Mouse (Mus musculus): ENCODE measurements around the gene Trim68. TPM values are rescaled to one million over a fixed set of nuclear protein-coding genes. Genes with fewer than 3 reads are reported as not detected.
"Not testable (repeated sequence)": the region's sequence is repeated elsewhere in the genome, so short reads cannot be mapped to it uniquely, and the experiment has no call there.

Gene Trim68
- polyA plus RNA-seq, 1 experiment from 2014 or later, result 12.3 TPM

- Histone ChIP-seq H3K9ac (ENCODE audit: low read length) (no peak overlapping the region), H3K36me3 (ENCODE audit: control insufficient read depth, insufficient read depth) (no peaks in the 10 kb centered on the region), H3K4me1 (ENCODE audit: control insufficient read depth, insufficient read depth, low read length) (no peaks in the 10 kb centered on the region), H3K4me3 (ENCODE audit: low read length) (no peak overlapping the region), H3K27ac (ENCODE audit: low read length) (no peak overlapping the region), H3K27me3 (ENCODE audit: control insufficient read depth, insufficient read depth, low read length) (no peaks in the 10 kb centered on the region), H3K4me2 (ENCODE audit: low read depth, low read length) (no peak overlapping the region), H3K9me3 (replicated peaks; ENCODE audit: control insufficient read depth, low read length) (no peaks in the 10 kb centered on the region)
- ATAC-seq (replicated peaks; ENCODE audit: extremely low read depth, insufficient read depth, low FRiP score), result no peak
- 30% methylated on average over 2 of the region's 2 CpGs for WGBS
Observed at GRCm38 (mm10) chr7:102665378-102665777, 21.7 kb downstream of the Trim68 start.

- H3K4me3 ChIP-seq (ENCODE audit: low read length), result no peak within 1 kb of the TSS
- no peaks in the 10 kb centered on the region for H3K27me3 ChIP-seq (ENCODE audit: control insufficient read depth, insufficient read depth, low read length)
- ATAC-seq (replicated peaks; ENCODE audit: extremely low read depth, insufficient read depth, low FRiP score), result no peak
- H3K9ac ChIP-seq (ENCODE audit: low read length), result no peak within 1 kb of the TSS
- no peak within 1 kb of the TSS for H3K27ac ChIP-seq (ENCODE audit: low read length)
- H3K36me3 ChIP-seq (ENCODE audit: control insufficient read depth, insufficient read depth), result no peaks in the 10 kb centered on the region
- no peaks in the 10 kb centered on the region for H3K9me3 ChIP-seq (replicated peaks; ENCODE audit: control insufficient read depth, low read length)
- no peak within 1 kb of the TSS for H3K4me2 ChIP-seq (ENCODE audit: low read depth, low read length)
- 53% methylated on average over 3 of the region's 3 CpGs for WGBS
- H3K4me1 ChIP-seq (ENCODE audit: control insufficient read depth, insufficient read depth, low read length), result no peaks in the 10 kb centered on the region
Observed at GRCm38 (mm10) chr7:102664599-102664998, 22.5 kb downstream of the Trim68 start, which contains the start of gene Olfr556. TSS of gene Olfr556 (plus strand) at chr7:102664899.

GRCm38 (mm10) chr7:102658523-102658922 is 28.6 kb downstream of the Trim68 start, which contains the start of gene Olfr555:
TSS of gene Olfr555 (plus strand) at chr7:102658823.
- Histone ChIP-seq H3K4me2 (ENCODE audit: low read depth, low read length) (no peak within 1 kb of the TSS), H3K27me3 (ENCODE audit: control insufficient read depth, insufficient read depth, low read length) (no peaks in the 10 kb centered on the region), H3K9me3 (replicated peaks; ENCODE audit: control insufficient read depth, low read length) (no peaks in the 10 kb centered on the region), H3K4me3 (ENCODE audit: low read length) (no peak within 1 kb of the TSS), H3K4me1 (ENCODE audit: control insufficient read depth, insufficient read depth, low read length) (no peaks in the 10 kb centered on the region), H3K27ac (ENCODE audit: low read length) (no peak within 1 kb of the TSS), H3K9ac (ENCODE audit: low read length) (no peak within 1 kb of the TSS), H3K36me3 (ENCODE audit: control insufficient read depth, insufficient read depth) (no peaks in the 10 kb centered on the region)
- WGBS, result 79% methylated on average over 1 of the region's 1 CpGs
- ATAC-seq (replicated peaks; ENCODE audit: extremely low read depth, insufficient read depth, low FRiP score), result no peak

GRCm38 (mm10) chr7:102644945-102645344 is 42.2 kb downstream of the Trim68 start:
- H3K27me3 ChIP-seq (ENCODE audit: control insufficient read depth, insufficient read depth, low read length); H3K9ac ChIP-seq (ENCODE audit: low read length); H3K4me1 ChIP-seq (ENCODE audit: control insufficient read depth, insufficient read depth, low read length); H3K4me2 ChIP-seq (ENCODE audit: low read depth, low read length); ATAC-seq (replicated peaks; ENCODE audit: extremely low read depth, insufficient read depth, low FRiP score); H3K36me3 ChIP-seq (ENCODE audit: control insufficient read depth, insufficient read depth); H3K27ac ChIP-seq (ENCODE audit: low read length); H3K4me3 ChIP-seq (ENCODE audit: low read length); H3K9me3 ChIP-seq (replicated peaks; ENCODE audit: control insufficient read depth, low read length): not testable (repeated sequence)
- 43% methylated on average over 4 of the region's 4 CpGs for WGBS

GRCm38 (mm10) chr7:102638132-102638531 is 49.0 kb downstream of the Trim68 start, which contains the start of gene Olfr554:
TSS of gene Olfr554 (plus strand) at chr7:102638432.
- WGBS, result 44% methylated on average over 1 of the region's 1 CpGs
- no peaks in the 10 kb centered on the region for H3K27me3 ChIP-seq (ENCODE audit: control insufficient read depth, insufficient read depth, low read length)
- H3K4me2 ChIP-seq (ENCODE audit: low read depth, low read length), result no peak within 1 kb of the TSS
- no peak within 1 kb of the TSS for H3K4me3 ChIP-seq (ENCODE audit: low read length)
- H3K27ac ChIP-seq (ENCODE audit: low read length), result no peak within 1 kb of the TSS
- H3K9ac ChIP-seq (ENCODE audit: low read length), result no peak within 1 kb of the TSS
- H3K9me3 ChIP-seq (replicated peaks; ENCODE audit: control insufficient read depth, low read length), result no peaks in the 10 kb centered on the region
- H3K36me3 ChIP-seq (ENCODE audit: control insufficient read depth, insufficient read depth), result no peaks in the 10 kb centered on the region
- ATAC-seq (replicated peaks; ENCODE audit: extremely low read depth, insufficient read depth, low FRiP score), result no peak
- no peaks in the 10 kb centered on the region for H3K4me1 ChIP-seq (ENCODE audit: control insufficient read depth, insufficient read depth, low read length)

- H3K27ac ChIP-seq (ENCODE audit: low read length), result no peak overlapping the region
- H3K36me3 ChIP-seq (ENCODE audit: control insufficient read depth, insufficient read depth), result no peaks in the 10 kb centered on the region
- no peak overlapping the region for H3K4me2 ChIP-seq (ENCODE audit: low read depth, low read length)
- 25% methylated on average over 3 of the region's 3 CpGs for WGBS
- H3K9me3 ChIP-seq (replicated peaks; ENCODE audit: control insufficient read depth, low read length), result no peaks in the 10 kb centered on the region
- no peaks in the 10 kb centered on the region for H3K4me1 ChIP-seq (ENCODE audit: control insufficient read depth, insufficient read depth, low read length)
- H3K9ac ChIP-seq (ENCODE audit: low read length), result no peak overlapping the region
- no peaks in the 10 kb centered on the region for H3K27me3 ChIP-seq (ENCODE audit: control insufficient read depth, insufficient read depth, low read length)
- no peak overlapping the region for H3K4me3 ChIP-seq (ENCODE audit: low read length)
- no peak for ATAC-seq (replicated peaks; ENCODE audit: extremely low read depth, insufficient read depth, low FRiP score)
Observed at GRCm38 (mm10) chr7:102636665-102637064, 50.5 kb downstream of the Trim68 start.

Other genes with a start within 250 kb of the Trim68 start
- gene Rrm1, start 245.6 kb downstream of the Trim68 start, polyA plus RNA-seq (2015; fragmentation: Nextera tagmentation; extraction: Ambion mirVana), result 131 and 138 TPM in 2 replicates
- gene Olfr543, start 205.6 kb downstream of the Trim68 start, polyA plus RNA-seq (2015; fragmentation: Nextera tagmentation; extraction: Ambion mirVana), result 0.12 and 0.17 TPM in 2 replicates
- 0.04 TPM in 1 of 2 replicates, not detected in the other for gene Olfr544, start 199.0 kb downstream of the Trim68 start, polyA plus RNA-seq (2015; fragmentation: Nextera tagmentation; extraction: Ambion mirVana)
- not detected in 2 replicates for gene Olfr545, start 187.8 kb downstream of the Trim68 start, polyA plus RNA-seq (2015; fragmentation: Nextera tagmentation; extraction: Ambion mirVana)
- gene Olfr547, start 152.6 kb downstream of the Trim68 start, polyA plus RNA-seq (2015; fragmentation: Nextera tagmentation; extraction: Ambion mirVana), result not detected in 2 replicates
- gene Olfr548-ps1, start 146.4 kb downstream of the Trim68 start, polyA plus RNA-seq (2015; fragmentation: Nextera tagmentation; extraction: Ambion mirVana), result not detected in 2 replicates
- not detected in 2 replicates for gene Olfr549, start 137.5 kb downstream of the Trim68 start, polyA plus RNA-seq (2015; fragmentation: Nextera tagmentation; extraction: Ambion mirVana)
- gene Trim21, start 121.8 kb downstream of the Trim68 start, polyA plus RNA-seq (2015; fragmentation: Nextera tagmentation; extraction: Ambion mirVana), result 0.80 and 0.82 TPM in 2 replicates
- not detected in 2 replicates for gene Olfr550, start 115.9 kb downstream of the Trim68 start, polyA plus RNA-seq (2015; fragmentation: Nextera tagmentation; extraction: Ambion mirVana)
- gene Olfr551, start 95.4 kb downstream of the Trim68 start, polyA plus RNA-seq (2015; fragmentation: Nextera tagmentation; extraction: Ambion mirVana), result not detected in 2 replicates
- gene Olfr552, start 89.6 kb downstream of the Trim68 start, polyA plus RNA-seq (2015; fragmentation: Nextera tagmentation; extraction: Ambion mirVana), result not detected in 2 replicates
- gene Olfr553, start 69.1 kb downstream of the Trim68 start, polyA plus RNA-seq (2015; fragmentation: Nextera tagmentation; extraction: Ambion mirVana), result not detected in 2 replicates
- gene Olfr554, start 48.9 kb downstream of the Trim68 start, polyA plus RNA-seq (2015; fragmentation: Nextera tagmentation; extraction: Ambion mirVana), result not detected in 2 replicates
- gene Olfr555, start 28.5 kb downstream of the Trim68 start, polyA plus RNA-seq (2015; fragmentation: Nextera tagmentation; extraction: Ambion mirVana), result not detected in 2 replicates
- gene Olfr556, start 22.4 kb downstream of the Trim68 start, polyA plus RNA-seq (2015; fragmentation: Nextera tagmentation; extraction: Ambion mirVana), result not detected in 2 replicates
- not detected in 2 replicates for gene Olfr557, start 8.6 kb upstream of the Trim68 start, polyA plus RNA-seq (2015; fragmentation: Nextera tagmentation; extraction: Ambion mirVana)
- 1.3 and 1.5 TPM in 2 replicates for gene Olfr558, start 14.9 kb upstream of the Trim68 start, polyA plus RNA-seq (2015; fragmentation: Nextera tagmentation; extraction: Ambion mirVana)
- not detected in 2 replicates for gene Olfr33, start 31.7 kb upstream of the Trim68 start, polyA plus RNA-seq (2015; fragmentation: Nextera tagmentation; extraction: Ambion mirVana)
- not detected in 2 replicates for gene Olfr559, start 40.2 kb upstream of the Trim68 start, polyA plus RNA-seq (2015; fragmentation: Nextera tagmentation; extraction: Ambion mirVana)
- 0.07 TPM in 1 of 2 replicates, not detected in the other for gene Olfr560, start 72.0 kb upstream of the Trim68 start, polyA plus RNA-seq (2015; fragmentation: Nextera tagmentation; extraction: Ambion mirVana)
- gene Olfr78, start 72.1 kb upstream of the Trim68 start, polyA plus RNA-seq (2015; fragmentation: Nextera tagmentation; extraction: Ambion mirVana), result 0.14 and 0.39 TPM in 2 replicates
- not detected in 2 replicates for gene Olfr561, start 83.9 kb upstream of the Trim68 start, polyA plus RNA-seq (2015; fragmentation: Nextera tagmentation; extraction: Ambion mirVana)
- not detected in 2 replicates for gene Olfr564, start 116.2 kb upstream of the Trim68 start, polyA plus RNA-seq (2015; fragmentation: Nextera tagmentation; extraction: Ambion mirVana)
- gene Olfr566, start 171.4 kb upstream of the Trim68 start, polyA plus RNA-seq (2015; fragmentation: Nextera tagmentation; extraction: Ambion mirVana), result not detected in 2 replicates
- not detected in 2 replicates for gene Olfr568, start 189.8 kb upstream of the Trim68 start, polyA plus RNA-seq (2015; fragmentation: Nextera tagmentation; extraction: Ambion mirVana)
- not detected in 2 replicates for gene Olfr569, start 203.6 kb upstream of the Trim68 start, polyA plus RNA-seq (2015; fragmentation: Nextera tagmentation; extraction: Ambion mirVana)
- not detected in 2 replicates for gene Olfr570, start 207.2 kb upstream of the Trim68 start, polyA plus RNA-seq (2015; fragmentation: Nextera tagmentation; extraction: Ambion mirVana)
- not detected in 2 replicates for gene Olfr571, start 230.2 kb upstream of the Trim68 start, polyA plus RNA-seq (2015; fragmentation: Nextera tagmentation; extraction: Ambion mirVana)
- gene Olfr572, start 237.1 kb upstream of the Trim68 start, polyA plus RNA-seq (2015; fragmentation: Nextera tagmentation; extraction: Ambion mirVana), result not detected in 2 replicates